13 mouse cellular contexts compared by ENCODE assay signal in genomic region chr9:112799583-112800220, GRCm38 (mm10).
"Had no signal": no experiment of that assay in that cellular context is flagged by ENCODE, and none has a peak within 500 bp of the region (broad histone marks: within the 10 kb centered on the region; RNA-seq: fewer than 3 reads in every experiment).

No protein-coding gene starts in this region.

- H3K27ac ChIP-seq: limb, embryonic 15.5 days; liver, embryonic 12.5 days; neural tube, embryonic 12.5 days; stomach, postnatal 0 days had no signal

- H3K4me3 ChIP-seq: limb, embryonic 15.5 days; liver, embryonic 12.5 days; myocyte; neural tube, embryonic 12.5 days had no signal

- H3K4me2 ChIP-seq: limb, embryonic 15.5 days; liver, embryonic 12.5 days; lung, embryonic 14.5 days; neural tube, embryonic 12.5 days had no signal

- ATAC-seq: intestine, postnatal 0 days; liver, embryonic 12.5 days had no signal

- H3K36me3 ChIP-seq: limb, embryonic 15.5 days; liver, embryonic 12.5 days; neural tube, embryonic 12.5 days had no signal

- DNase-seq: kidney, adult 8-10 months; kidney, postnatal 10 days; lung, embryonic 14.5 days; lung, postnatal 10 days; lung, postnatal 4 days; thymus, adult 2 months; thymus, postnatal 25 days had no signal

- H3K9ac ChIP-seq: limb, embryonic 15.5 days; liver, embryonic 12.5 days; lung, embryonic 14.5 days; neural tube, embryonic 12.5 days had no signal

- H3K9me3 ChIP-seq: limb, embryonic 15.5 days; liver, embryonic 12.5 days; neural tube, embryonic 12.5 days had no signal

- H3K4me1 ChIP-seq: limb, embryonic 15.5 days; liver, embryonic 12.5 days; neural tube, embryonic 12.5 days had no signal

- H3K27me3 ChIP-seq: limb, embryonic 15.5 days; liver, embryonic 12.5 days; neural tube, embryonic 12.5 days had no signal
